Mouse (Mus musculus) stomach, postnatal 0 days (tissue): ENCODE results near the gene Slc7a7. TPM values are rescaled to one million over a fixed set of nuclear protein-coding genes. Genes with fewer than 3 reads are reported as not detected.

Source experiments
- ATAC-seq: fragments of 200-750 bp; cut with Nextera tagmentation; 2 replicates; pipeline ENCODE4 v1.8.0; 2017; ENCODE audit not compliant: low FRiP score, low TSS enrichment
- DNase-seq: peaks from one replicate; pipeline ENCODE4 v3.0.0-alpha.2; 2016; ENCODE audit warnings: low spot score
- H3K27ac ChIP-seq: fragments of 300-500 bp; sonication (generic); replicated peaks from 2 replicates; pipeline ENCODE4 v1.5.1; 2014; ENCODE audit warnings: mild to moderate bottlenecking, control low read depth
- H3K27me3 ChIP-seq: fragments of 300-500 bp; sonication (generic); 2 replicates; pipeline ENCODE4 v1.6.1; 2014; ENCODE audit warnings: low read length; ENCODE audit not compliant: control insufficient read depth, insufficient read depth
- H3K36me3 ChIP-seq: fragments of 300-500 bp; sonication (generic); 2 replicates; pipeline ENCODE4 v1.6.1; 2014; ENCODE audit warnings: low read length, mixed read lengths; ENCODE audit not compliant: control insufficient read depth, insufficient read depth
- H3K4me1 ChIP-seq: fragments of 300-500 bp; sonication (generic); replicated peaks from 2 replicates; pipeline ENCODE4 v1.6.1; 2014; ENCODE audit warnings: antibody characterized with exemption; ENCODE audit not compliant: control insufficient read depth, insufficient read depth
- H3K4me2 ChIP-seq: fragments of 300-500 bp; sonication (generic); replicated peaks from 2 replicates; pipeline ENCODE4 v1.6.1; 2014; ENCODE audit warnings: low read depth, mild to moderate bottlenecking, control low read depth, moderate library complexity
- H3K4me3 ChIP-seq: fragments of 300-500 bp; sonication (generic); 2 replicates; pipeline ENCODE4 v1.5.1; 2014; ENCODE audit warnings: low read depth, low read length, control low read depth
- H3K9ac ChIP-seq: fragments of 300-500 bp; sonication (generic); 2 replicates; pipeline ENCODE4 v1.6.1; 2014; ENCODE audit warnings: mild to moderate bottlenecking, low read length, control low read depth, mixed read lengths
- H3K9me3 ChIP-seq: fragments of 300-500 bp; sonication (generic); 2 replicates; pipeline ENCODE4 v1.6.1; 2016; ENCODE audit warnings: low read length; ENCODE audit not compliant: control insufficient read depth
- CTCF ChIP-seq: IDR thresholded peaks from 2 replicates; pipeline ENCODE4 v1.5.1; 2016; ENCODE audit warnings: antibody characterized with exemption, low read depth, mild to moderate bottlenecking, moderate library complexity
- EP300 ChIP-seq: optimal IDR thresholded peaks from 2 replicates; pipeline ENCODE3; 2016; ENCODE audit warnings: antibody characterized with exemption
- WGBS: fragments of 180-500 bp; shearing (Covaris S2); extraction: QIAGEN DNeasy Blood & Tissue Kit; methylation state at CpG from one replicate; pipeline ENCODE4 v1.1.7; 2014; 5-methylcytosine and 5-hydroxymethylcytosine counted together
- polyA plus RNA-seq: library from polyadenylated mRNA; unstranded; fragments of >200 nt; fragmentation: Nextera tagmentation; extraction: Ambion mirVana; gene quantifications from 2 replicates; pipeline ENCODE4 v1.2.1, GENCODE M21; 2015

The Slc7a7 gene
- polyA plus RNA-seq, 1 experiment from 2014 or later, result 9.5 TPM

- H3K9me3 ChIP-seq, result no peaks in the 10 kb centered on the region
- no peak overlapping the region for H3K9ac ChIP-seq
- WGBS, result 70% methylated on average over 9 of the region's 9 CpGs
- DNase-seq (no peak), ATAC-seq (no peak)
- TF ChIP-seq EP300 (no peak), CTCF (no peak)
- no peaks in the 10 kb centered on the region for H3K27me3 ChIP-seq
- H3K27ac ChIP-seq, result no peak overlapping the region
- no peak overlapping the region for H3K4me2 ChIP-seq
- H3K4me3 ChIP-seq, result no peak overlapping the region
- H3K4me1 ChIP-seq, result peaks cover 13% of the 10 kb centered on the region
- H3K36me3 ChIP-seq, result no peaks in the 10 kb centered on the region
Observed at GRCm38 (mm10) chr14:54412000-54412576, 5.5 kb downstream of the Slc7a7 start.

DNA sequence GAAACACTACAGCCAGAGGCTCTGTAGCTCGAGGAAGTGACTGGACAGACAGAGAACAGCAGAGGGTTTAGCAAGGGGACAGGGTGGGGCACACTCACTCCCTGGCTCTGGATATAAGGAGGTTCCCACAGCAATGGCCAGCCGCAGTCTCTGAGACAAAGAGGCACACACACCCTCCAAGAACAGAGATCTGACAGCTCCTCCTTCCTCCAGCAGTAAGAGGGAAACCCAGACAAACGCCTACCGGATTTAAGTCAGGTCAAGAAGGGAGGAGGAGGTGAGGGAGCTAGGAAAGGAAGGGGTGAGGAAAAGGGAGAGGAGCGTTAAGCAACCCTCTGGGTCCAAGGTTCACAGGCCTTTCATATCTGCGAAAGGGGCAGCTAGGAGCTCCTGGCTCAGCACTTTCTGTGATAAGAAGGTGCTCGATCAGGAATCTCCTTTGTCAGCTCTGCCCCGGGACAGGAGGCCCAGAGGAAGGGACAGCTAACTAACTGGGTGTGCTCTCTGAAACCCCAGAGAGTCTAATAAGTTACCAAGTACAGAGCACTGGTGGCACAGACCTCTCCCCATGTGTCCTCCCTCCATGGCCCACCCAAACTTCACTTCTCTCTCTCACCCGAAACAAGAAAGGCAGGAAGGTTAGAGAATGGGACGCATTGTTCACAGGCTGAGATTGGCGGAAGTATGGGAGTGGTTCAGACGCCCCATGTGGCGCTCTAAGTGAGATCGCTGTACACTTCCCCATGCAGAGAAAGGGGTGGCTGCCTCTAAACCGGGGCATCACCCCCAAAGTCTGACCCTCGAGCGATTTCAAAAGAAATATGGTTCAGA lies 7.4 kb downstream of the Slc7a7 start:
- Histone ChIP-seq H3K9me3 (no peaks in the 10 kb centered on the region), H3K4me3 (peak overlapping the region; percentile 23; the same call in 1 of the 2 replicates), H3K4me2 (peak overlapping the region; percentile 44), H3K27ac (peak overlapping the region; percentile 87), H3K9ac (0 out of 2 replicates have a peak overlapping the region, but pooled peaks have one; percentile 38), H3K27me3 (no peaks in the 10 kb centered on the region), H3K4me1 (peaks cover 13% of the 10 kb centered on the region), H3K36me3 (no peaks in the 10 kb centered on the region)
- DNase-seq (peak; percentile 85), ATAC-seq (peak; percentile 87)
- 25% methylated on average over 17 of the region's 17 CpGs for WGBS
- TF ChIP-seq CTCF (no peak), EP300 (no peak)

DNA sequence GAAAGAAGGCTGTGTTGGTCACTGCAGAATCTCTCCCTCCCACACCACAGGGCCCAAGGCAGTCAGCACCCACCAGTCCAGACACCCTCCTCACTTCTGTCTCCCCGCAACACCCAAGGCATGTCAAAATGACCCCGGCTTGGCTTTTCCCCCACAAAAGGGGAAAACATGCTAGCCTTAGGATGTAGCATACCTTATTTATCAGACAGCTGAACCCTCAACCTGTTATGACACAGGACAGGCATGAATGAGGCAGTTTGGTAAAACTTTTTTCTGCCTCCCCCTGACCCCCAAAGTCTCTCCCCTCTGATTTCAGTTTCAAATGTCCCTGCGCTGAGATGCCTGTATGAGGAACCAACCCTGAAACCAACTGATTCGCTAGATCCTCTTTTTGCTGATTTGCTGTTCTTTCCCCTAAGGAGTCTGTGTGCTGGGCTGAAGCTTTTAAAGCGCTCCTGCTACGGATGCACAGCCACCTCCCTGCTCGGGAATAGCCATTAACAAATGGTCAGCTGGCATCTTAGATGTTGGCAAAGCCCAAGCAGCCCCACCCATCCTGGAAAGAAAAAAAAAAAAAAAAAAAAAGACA lies 8.4 kb downstream of the Slc7a7 start:
- no peak for ATAC-seq
- 64% methylated on average over 7 of the region's 7 CpGs for WGBS
- peak overlapping the region; percentile 44 for H3K4me2 ChIP-seq

GRCm38 (mm10) chr14:54408336-54409056 lies 9.1 kb downstream of the Slc7a7 start:
- ATAC-seq, result no peak
- Histone ChIP-seq H3K36me3 (no peaks in the 10 kb centered on the region), H3K4me1 (peaks cover 7% of the 10 kb centered on the region; the same call in 1 of the 2 replicates), H3K9ac (no peak overlapping the region; the same call in 1 of the 2 replicates), H3K27me3 (no peaks in the 10 kb centered on the region), H3K27ac (0 out of 2 replicates have a peak overlapping the region, but pooled peaks have one; percentile 24), H3K4me2 (peak overlapping the region; percentile 44; the same call in 1 of the 2 replicates), H3K4me3 (0 out of 2 replicates have a peak overlapping the region, but pooled peaks have one; percentile 4), H3K9me3 (no peaks in the 10 kb centered on the region)
- WGBS, result 83% methylated on average over 25 of the region's 25 CpGs
- peak; percentile 39 for DNase-seq
- no peak for TF ChIP-seq EP300
- peak; percentile 44 for TF ChIP-seq CTCF

More for the DNA sequence above, 8.4 kb downstream of the Slc7a7 start:
- H3K27me3 ChIP-seq, result no peaks in the 10 kb centered on the region
- no peaks in the 10 kb centered on the region for H3K9me3 ChIP-seq
- no peaks in the 10 kb centered on the region for H3K36me3 ChIP-seq
- DNase-seq, result peak; percentile 16
- H3K9ac ChIP-seq, result no peak overlapping the region; the same call in 1 of the 2 replicates
- peak overlapping the region; percentile 87 for H3K27ac ChIP-seq
- TF ChIP-seq CTCF, result no peak
- no peak for TF ChIP-seq EP300
- no peak overlapping the region for H3K4me3 ChIP-seq
- H3K4me1 ChIP-seq, result peaks cover 13% of the 10 kb centered on the region

DNA sequence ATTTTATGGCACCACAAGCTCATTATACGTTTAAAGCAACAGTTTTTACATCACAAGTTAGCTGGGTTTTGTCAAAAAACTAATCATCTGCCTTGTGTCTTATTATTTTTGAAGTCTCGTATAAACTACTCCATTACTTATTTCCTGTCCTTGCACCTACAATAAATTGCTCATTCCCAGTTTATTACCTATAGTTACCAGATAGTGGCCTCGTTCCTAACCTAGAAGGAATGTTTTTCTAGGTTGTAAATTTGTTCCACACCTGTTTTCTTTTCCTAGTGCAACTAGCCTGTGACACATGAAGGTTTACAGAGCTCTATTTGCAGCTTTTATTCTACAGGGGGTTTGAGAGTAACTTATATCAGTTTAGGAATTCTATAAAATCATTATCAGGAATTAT lies 15.9 kb downstream of the Slc7a7 start:
- Histone ChIP-seq H3K9ac (no peak overlapping the region), H3K27me3 (no peaks in the 10 kb centered on the region), H3K4me2 (no peak overlapping the region), H3K36me3 (no peaks in the 10 kb centered on the region), H3K9me3 (no peaks in the 10 kb centered on the region), H3K27ac (no peak overlapping the region), H3K4me3 (no peak overlapping the region), H3K4me1 (no peaks in the 10 kb centered on the region)
- TF ChIP-seq CTCF (no peak), EP300 (no peak)
- DNase-seq, result no peak
- no peak for ATAC-seq
- 28% methylated on average over 3 of the region's 3 CpGs for WGBS
